ENCODE assay signal across 9 mouse cellular contexts in genomic region chrX:12155842-12156291, GRCm38 (mm10). TPM values are rescaled to one million over a fixed set of nuclear protein-coding genes. Genes with fewer than 3 reads are reported as not detected.
A peak's percentile ranks its signal among the peaks of the same experiment; 100 is the strongest.
DNase-seq lines count a peak whose midpoint lies in the region; ATAC-seq and TF ChIP-seq lines count a peak whose summit lies in the region.
"Had no signal": no experiment of that assay in that cellular context is flagged by ENCODE, and none has a peak within 500 bp of the region (broad histone marks: within the 10 kb centered on the region; RNA-seq: fewer than 3 reads in every experiment).

No protein-coding gene starts in this region.

- no peak for TF ChIP-seq POLR2A in small intestine, adult 2 months (IDR thresholded peaks at IDR 0.05; ENCODE audit: low read depth, low read length)

- H3K4me2 ChIP-seq in lung, embryonic 15.5 days = peak overlapping the region; percentile 57

- H3K4me3 ChIP-seq in lung, embryonic 15.5 days = peak overlapping the region; percentile 32
- H3K4me3 ChIP-seq in small intestine, adult 2 months (ENCODE audit: low read depth, low read length) = peak overlapping the region; percentile 39

- TF ChIP-seq CTCF in small intestine, adult 2 months (IDR thresholded peaks at IDR 0.05; ENCODE audit: extremely low read depth, insufficient read length, insufficient replicate concordance, low read depth, low read length) = no peak

- H3K27me3 ChIP-seq in lung, embryonic 15.5 days = peaks cover 88% of the 10 kb centered on the region
- H3K27me3 ChIP-seq in small intestine, adult 2 months (ENCODE audit: control insufficient read depth, insufficient read depth, low read length) = peaks cover 20% of the 10 kb centered on the region

- H3K27ac ChIP-seq in lung, embryonic 15.5 days = peak overlapping the region; percentile 61
- H3K27ac ChIP-seq in small intestine, adult 2 months (ENCODE audit: insufficient read depth, low read depth, low read length) = no peak overlapping the region

- WGBS in lung, embryonic 15.5 days = 6% methylated on average over 30 of the region's 30 CpGs
- WGBS in small intestine, adult 2 months = 11% methylated on average over 26 of the region's 30 CpGs

- DNase-seq in frontal cortex, postnatal 25 days (ENCODE audit: low spot score in 2 of 2) = no peak
- DNase-seq in adrenal gland, postnatal 10 days = peak; percentile 50
- DNase-seq in gastrocnemius, postnatal 25 days = peak; percentile 44
- peak; percentile 71 for DNase-seq in induced T-regulatory cell, adult 2 months (ENCODE audit: low read depth)
- no peak for DNase-seq in layer of hippocampus, postnatal 36 days

- no peaks in the 10 kb centered on the region for H3K36me3 ChIP-seq in lung, embryonic 15.5 days
- H3K36me3 ChIP-seq in small intestine, adult 2 months (ENCODE audit: control insufficient read depth, insufficient read depth, low read length) = no peaks in the 10 kb centered on the region

- ATAC-seq in frontal cortex, adult (ENCODE audit: low TSS enrichment) = peak; percentile 29; the same call in 1 of the 2 replicates
- ATAC-seq in lung, embryonic 15.5 days (ENCODE audit: borderline replicate concordance, extremely low read depth, low FRiP score, low TSS enrichment) = no peak
- ATAC-seq: Patski had no signal

- no peaks in the 10 kb centered on the region for H3K9me3 ChIP-seq in lung, embryonic 15.5 days

- H3K4me1 ChIP-seq in lung, embryonic 15.5 days = peaks cover 56% of the 10 kb centered on the region
- peaks cover 13% of the 10 kb centered on the region for H3K4me1 ChIP-seq in small intestine, adult 2 months (ENCODE audit: control insufficient read depth, insufficient read depth, insufficient read length, low read length)

- H3K9ac ChIP-seq in lung, embryonic 15.5 days = peak overlapping the region; percentile 36; the same call in 1 of the 2 replicates

RNA-seq across cellular contexts. Expression of gene Bcor, which starts 4.3 kb away (rescaled TPM):
- total RNA-seq in adrenal gland, postnatal 10 days (2021) = 10 to 100 TPM; 21.1 to 23.3 TPM
- 10 to 100 TPM; 10.1 to 13.7 TPM for total RNA-seq in gastrocnemius, postnatal 25 days (2021)
- polyA plus RNA-seq in lung, embryonic 15.5 days (2015; fragmentation: Nextera tagmentation; extraction: Ambion mirVana) = 20.1 and 20.8 TPM in 2 replicates
- 4.5 and 5.5 TPM in 2 replicates for polyA plus RNA-seq in small intestine, adult 2 months (2012; rRNA removed)
- 10 to 100 TPM; 16.9 to 19.3 TPM for total RNA-seq in layer of hippocampus, postnatal 36 days (2021)

Comparison
In these comparisons a context has a peak if more than half of its experiments do, and no peak if none do; other contexts are left out.
1. DNase-seq: peak in adrenal gland, postnatal 10 days (single experiment), gastrocnemius, postnatal 25 days (single experiment) and induced T-regulatory cell, adult 2 months (single experiment); none in frontal cortex, postnatal 25 days (0 of 2) and layer of hippocampus, postnatal 36 days (0 of 2).